Mouse (Mus musculus): ENCODE measurements around the gene Vipr1.

DNA sequence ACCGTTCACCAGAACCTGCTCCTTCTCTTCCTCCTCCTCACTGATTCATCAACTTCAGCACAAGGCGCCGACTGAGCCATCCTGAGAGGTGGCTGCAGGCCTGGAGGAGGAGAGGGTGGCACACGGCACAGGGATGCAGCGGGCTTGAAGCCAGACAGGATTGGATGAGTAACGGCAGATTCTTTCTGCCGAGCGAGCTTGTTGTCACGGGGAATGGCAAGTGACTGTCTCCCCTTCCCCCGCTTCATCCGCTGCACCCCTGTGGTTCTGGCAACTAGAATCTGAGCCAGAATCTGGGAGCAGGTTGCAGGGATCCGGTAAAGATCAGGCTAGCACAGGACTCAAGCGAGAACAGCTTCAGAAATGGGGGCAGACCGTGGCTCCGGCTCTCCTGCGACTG lies 2.7 kb upstream of the Vipr1 start:
- TF ChIP-seq GATA1 (IDR thresholded peaks at IDR 0.05; ENCODE audit: low read length) (no peak), TAL1 (IDR thresholded peaks at IDR 0.05; ENCODE audit: low read length) (no peak)

Measured in erythroblast, embryonic 14.5 days (primary cell).